In the genomic region with DNA sequence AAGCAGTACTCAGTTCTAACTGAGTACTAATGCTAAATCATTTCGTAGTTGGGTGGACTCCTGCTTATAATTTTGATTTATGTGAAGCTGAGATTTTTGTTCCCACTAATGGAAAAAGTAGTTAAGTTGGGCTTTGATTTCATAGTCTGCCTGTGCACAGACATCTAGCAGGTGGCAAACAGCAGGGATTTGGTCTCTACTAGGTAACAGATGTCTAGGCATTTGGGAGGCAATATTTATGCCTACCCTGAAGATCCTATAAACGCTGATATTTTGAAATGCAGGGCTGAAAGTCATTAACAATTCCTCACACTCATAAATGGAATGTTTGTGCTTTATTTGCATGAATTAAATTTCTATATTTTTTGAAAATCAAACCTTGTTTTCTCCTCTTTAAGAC, we compare ENCODE assay signal across 32 mouse cellular contexts.
DNase-seq lines count a peak whose midpoint lies in the region; ATAC-seq and TF ChIP-seq lines count a peak whose summit lies in the region.
"Had no signal": no experiment of that assay in that cellular context is flagged by ENCODE, and none has a peak within 500 bp of the region (broad histone marks: within the 10 kb centered on the region; RNA-seq: fewer than 3 reads in every experiment).

No protein-coding gene starts in this region.

- H3K9ac ChIP-seq in forebrain, embryonic 15.5 days (replicated peaks), result no peak overlapping the region
- H3K9ac ChIP-seq: embryonic facial prominence, embryonic 13.5 days; heart, embryonic 12.5 days; hindbrain, embryonic 14.5 days; kidney, embryonic 15.5 days; liver, embryonic 12.5 days; liver, postnatal 0 days; midbrain, embryonic 13.5 days; stomach, embryonic 15.5 days had no signal

- no peak overlapping the region for H3K4me2 ChIP-seq in forebrain, embryonic 15.5 days (replicated peaks)
- H3K4me2 ChIP-seq: embryonic facial prominence, embryonic 13.5 days; heart, embryonic 12.5 days; hindbrain, embryonic 14.5 days; kidney, embryonic 15.5 days; liver, embryonic 12.5 days; midbrain, embryonic 13.5 days; stomach, embryonic 15.5 days had no signal

- no peaks in the 10 kb centered on the region for H3K9me3 ChIP-seq in forebrain, embryonic 15.5 days
- H3K9me3 ChIP-seq in forebrain, embryonic 10.5 days, result no peaks in the 10 kb centered on the region
- H3K9me3 ChIP-seq: embryonic facial prominence, embryonic 13.5 days; heart, embryonic 12.5 days; kidney, embryonic 15.5 days; liver, embryonic 12.5 days; midbrain, embryonic 13.5 days; stomach, embryonic 15.5 days had no signal

- ATAC-seq in forebrain, embryonic 15.5 days (replicated peaks), result 0 out of 2 replicates have a peak, but pooled peaks have one; percentile 57
- ATAC-seq: activated CD4-positive, CD25-positive, alpha-beta regulatory T cell, adult 4 months; inflammation-experienced regulatory T-cells, adult 6 months; liver, embryonic 12.5 days; liver, postnatal 0 days; lung, postnatal 0 days; midbrain, embryonic 13.5 days had no signal

- no peaks in the 10 kb centered on the region for H3K27me3 ChIP-seq in forebrain, embryonic 15.5 days
- H3K27me3 ChIP-seq in forebrain, embryonic 10.5 days (ENCODE audit: poor library complexity, severe bottlenecking), result no peaks in the 10 kb centered on the region
- H3K27me3 ChIP-seq in kidney, adult 2 months (replicated peaks; ENCODE audit: control insufficient read depth, insufficient read depth, low read length), result no peaks in the 10 kb centered on the region
- H3K27me3 ChIP-seq: CH12.LX; embryonic facial prominence, embryonic 13.5 days; heart, embryonic 12.5 days; kidney, embryonic 15.5 days; liver, embryonic 12.5 days; megakaryocyte, embryonic 14.5 days; midbrain, embryonic 13.5 days; stomach, embryonic 15.5 days had no signal

- TF ChIP-seq CTCF in kidney, adult 2 months (conservative IDR thresholded peaks at IDR 0.05; ENCODE audit: insufficient read depth, insufficient read length, low read depth, low read length), result no peak

- H3K4me1 ChIP-seq in forebrain, embryonic 15.5 days, result no peaks in the 10 kb centered on the region
- no peaks in the 10 kb centered on the region for H3K4me1 ChIP-seq in forebrain, embryonic 10.5 days
- H3K4me1 ChIP-seq in kidney, adult 2 months (ENCODE audit: control insufficient read depth, insufficient read depth, low read length), result no peaks in the 10 kb centered on the region
- H3K4me1 ChIP-seq: embryonic facial prominence, embryonic 13.5 days; heart, embryonic 12.5 days; kidney, embryonic 15.5 days; liver, embryonic 12.5 days; megakaryocyte, embryonic 14.5 days; midbrain, embryonic 13.5 days; stomach, embryonic 15.5 days had no signal

- WGBS in forebrain, embryonic 15.5 days, result 54% methylated on average over 2 of the region's 2 CpGs
- WGBS in forebrain, embryonic 10.5 days, result 83% methylated on average over 2 of the region's 2 CpGs
- 57% methylated on average over 2 of the region's 2 CpGs for WGBS in kidney, adult 2 months

- H3K36me3 ChIP-seq in forebrain, embryonic 15.5 days, result no peaks in the 10 kb centered on the region
- H3K36me3 ChIP-seq in forebrain, embryonic 10.5 days (replicated peaks), result no peaks in the 10 kb centered on the region
- H3K36me3 ChIP-seq in kidney, adult 2 months (ENCODE audit: control insufficient read depth, insufficient read depth, low read length), result no peaks in the 10 kb centered on the region
- H3K36me3 ChIP-seq: embryonic facial prominence, embryonic 13.5 days; heart, embryonic 12.5 days; kidney, embryonic 15.5 days; liver, embryonic 12.5 days; midbrain, embryonic 13.5 days; stomach, embryonic 15.5 days had no signal

- H3K4me3 ChIP-seq in forebrain, embryonic 15.5 days, result no peak overlapping the region
- H3K4me3 ChIP-seq in forebrain, embryonic 10.5 days, result no peak overlapping the region
- H3K4me3 ChIP-seq in kidney, adult 2 months (ENCODE audit: insufficient read depth, low read depth, low read length), result no peak overlapping the region
- H3K4me3 ChIP-seq: embryonic facial prominence, embryonic 13.5 days; heart, adult 2 months; heart, embryonic 12.5 days; kidney, embryonic 15.5 days; liver, embryonic 12.5 days; megakaryocyte, embryonic 14.5 days; midbrain, embryonic 13.5 days; stomach, embryonic 15.5 days had no signal

- H3K27ac ChIP-seq in forebrain, embryonic 15.5 days (replicated peaks), result no peak overlapping the region
- H3K27ac ChIP-seq in forebrain, embryonic 10.5 days, result no peak overlapping the region
- H3K27ac ChIP-seq in kidney, adult 2 months (ENCODE audit: insufficient read depth, low read depth, low read length), result no peak overlapping the region
- H3K27ac ChIP-seq: embryonic facial prominence, embryonic 13.5 days; heart, adult 2 months; hindbrain, embryonic 14.5 days; kidney, embryonic 15.5 days; liver, embryonic 12.5 days; midbrain, embryonic 13.5 days; stomach, embryonic 15.5 days had no signal

- DNase-seq in cerebellum, adult 11-12 months, result peak; percentile 13
- no peak for DNase-seq in cerebellum, postnatal 4 days (ENCODE audit: low spot score in 2 of 2)
- DNase-seq in forebrain, embryonic 10.5 days (ENCODE audit: extremely low spot score, low spot score), result no peak
- peak; percentile 8 for DNase-seq in cerebellum, adult 8-10 months
- DNase-seq in cerebellum, postnatal 25 days, result peak; percentile 62 to 76
- no peak for DNase-seq in kidney, postnatal 4 days
- DNase-seq in kidney, adult 2 months, result no peak
- DNase-seq: adrenal gland, adult 2 months; adrenal gland, postnatal 36 days; gastrocnemius, postnatal 14 days; heart, adult 2 months; heart, postnatal 4 days; kidney, adult 11 months; kidney, postnatal 25 days; left cerebral cortex, postnatal 4 days; liver, postnatal 0 days; lung, postnatal 4 days; retina, postnatal 1 day; right cerebral cortex, postnatal 25 days had no signal

- no peak for TF ChIP-seq POLR2A in kidney, adult 2 months (IDR thresholded peaks at IDR 0.05; ENCODE audit: low read depth, low read length)

Comparison
In these comparisons a context has a peak if more than half of its experiments do, and no peak if none do; other contexts are left out.
1. DNase-seq: peak in cerebellum, adult 11-12 months (single experiment), cerebellum, adult 8-10 months (single experiment) and cerebellum, postnatal 25 days (2 of 2); none in cerebellum, postnatal 4 days (0 of 2), forebrain, embryonic 10.5 days (single experiment), kidney, postnatal 4 days (0 of 2) and kidney, adult 2 months (single experiment).